Mouse (Mus musculus) heart, embryonic 14.5 days (tissue): ENCODE data around the gene Ntsr1. TPM values are rescaled to one million over a fixed set of nuclear protein-coding genes. Genes with fewer than 3 reads are reported as not detected.

Experiments
- ATAC-seq: fragments of 200-750 bp; cut with Nextera tagmentation; 2 replicates; pipeline ENCODE4 v1.8.0; 2017; ENCODE audit warnings: low read depth, moderate TSS enrichment; ENCODE audit not compliant: insufficient number of reproducible peaks, insufficient read depth, low FRiP score
- H3K27ac ChIP-seq, 2 experiments: fragments of 200-500 bp in 1 of 2; fragments of 300-500 bp in 1 of 2; sonication (generic) in 1 of 2; replicated peaks in 1 of 2; 2 replicates each; pipeline ENCODE4 v1.5.1; 2012 to 2014; ENCODE audit warnings: low read depth in 2 of 2, low read length in 2 of 2, control low read depth in 1 of 2, mild to moderate bottlenecking in 1 of 2, mixed read lengths in 1 of 2; ENCODE audit not compliant: control insufficient read depth in 1 of 2, insufficient read depth in 1 of 2
- H3K27me3 ChIP-seq: fragments of 300-500 bp; sonication (generic); 2 replicates; pipeline ENCODE4 v1.6.1; 2014; ENCODE audit warnings: mild to moderate bottlenecking, low read length, control low read depth; ENCODE audit not compliant: control insufficient read depth, insufficient read depth
- H3K36me3 ChIP-seq: fragments of 300-500 bp; sonication (generic); 2 replicates; pipeline ENCODE4 v1.6.1; 2014; ENCODE audit warnings: mild to moderate bottlenecking, control low read depth, low read length, mixed read lengths; ENCODE audit not compliant: control insufficient read depth, insufficient read depth
- H3K4me1 ChIP-seq, 2 experiments: fragments of 200-500 bp in 1 of 2; fragments of 300-500 bp in 1 of 2; sonication (generic) in 1 of 2; 2 replicates each; pipeline ENCODE4 v1.6.1; 2012 to 2014; ENCODE audit warnings: low read length in 2 of 2, control low read depth in 1 of 2, mixed read lengths in 1 of 2; ENCODE audit not compliant: control insufficient read depth in 2 of 2, insufficient read depth in 2 of 2
- H3K4me2 ChIP-seq: fragments of 300-500 bp; sonication (generic); 2 replicates; pipeline ENCODE4 v1.6.1; 2014; ENCODE audit warnings: mild to moderate bottlenecking, low read length
- H3K4me3 ChIP-seq, 2 experiments: fragments of 200-500 bp in 1 of 2; fragments of 300-500 bp in 1 of 2; sonication (generic) in 1 of 2; 2 replicates each; pipeline ENCODE4 v1.5.1; 2012 to 2014; ENCODE audit warnings: low read length in 2 of 2, mild to moderate bottlenecking in 2 of 2, control low read depth in 1 of 2, low read depth in 1 of 2, moderate library complexity in 1 of 2; ENCODE audit not compliant: control insufficient read depth in 1 of 2, insufficient read depth in 1 of 2
- H3K9ac ChIP-seq: fragments of 300-500 bp; sonication (generic); 2 replicates; pipeline ENCODE4 v1.6.1; 2014; ENCODE audit warnings: mild to moderate bottlenecking, low read length
- H3K9me3 ChIP-seq: fragments of 300-500 bp; sonication (generic); 2 replicates; pipeline ENCODE4 v1.6.1; 2016; ENCODE audit warnings: low read length, control low read depth; ENCODE audit not compliant: control insufficient read depth
- WGBS: fragments of 180-500 bp; shearing (Covaris S2); extraction: QIAGEN DNeasy Blood & Tissue Kit; methylation state at CpG from one replicate; pipeline ENCODE4 v1.1.7; 2014; 5-methylcytosine and 5-hydroxymethylcytosine counted together
- polyA plus RNA-seq: library from polyadenylated mRNA; unstranded; fragments of >200 nt; fragmentation: Nextera tagmentation; extraction: Ambion mirVana; gene quantifications from 2 replicates; pipeline ENCODE4 v1.2.1, GENCODE M21; 2014

Ntsr1 gene
- polyA plus RNA-seq, 1 experiment from 2014 or later: 2.6 TPM

DNA sequence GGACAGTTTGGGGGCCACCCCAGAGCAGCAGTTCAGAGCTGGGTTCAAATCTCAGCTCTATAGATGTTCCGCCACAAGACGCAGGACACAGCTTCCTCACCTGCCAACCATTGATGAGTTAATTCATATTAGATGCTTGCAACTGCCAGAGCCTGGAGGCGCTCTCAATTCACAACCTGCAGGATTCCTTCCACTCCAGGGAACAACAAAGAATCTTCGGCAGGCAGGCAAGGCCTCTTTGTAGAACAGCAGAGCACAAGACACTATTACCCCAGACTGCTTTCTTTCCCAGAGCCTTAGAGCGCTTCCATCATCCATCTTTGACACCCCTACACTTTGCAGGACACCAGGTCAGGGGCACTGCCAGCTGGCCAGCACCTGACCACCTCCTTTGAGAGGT, 6.5 kb downstream of the Ntsr1 start:
- H3K9ac ChIP-seq: no peak overlapping the region
- H3K36me3 ChIP-seq: no peaks in the 10 kb centered on the region
- peaks cover 9% of the 10 kb centered on the region for H3K27me3 ChIP-seq
- peaks cover 2 to 9% of the 10 kb centered on the region in 2 experiments; a peak in 3 of 4 replicates for H3K4me1 ChIP-seq
- H3K4me3 ChIP-seq: no peak overlapping the region
- no peaks in the 10 kb centered on the region for H3K9me3 ChIP-seq
- WGBS: 86% methylated on average over 5 of the region's 5 CpGs
- H3K4me2 ChIP-seq: no peak overlapping the region
- no peak overlapping the region for H3K27ac ChIP-seq
- no peak for ATAC-seq

DNA sequence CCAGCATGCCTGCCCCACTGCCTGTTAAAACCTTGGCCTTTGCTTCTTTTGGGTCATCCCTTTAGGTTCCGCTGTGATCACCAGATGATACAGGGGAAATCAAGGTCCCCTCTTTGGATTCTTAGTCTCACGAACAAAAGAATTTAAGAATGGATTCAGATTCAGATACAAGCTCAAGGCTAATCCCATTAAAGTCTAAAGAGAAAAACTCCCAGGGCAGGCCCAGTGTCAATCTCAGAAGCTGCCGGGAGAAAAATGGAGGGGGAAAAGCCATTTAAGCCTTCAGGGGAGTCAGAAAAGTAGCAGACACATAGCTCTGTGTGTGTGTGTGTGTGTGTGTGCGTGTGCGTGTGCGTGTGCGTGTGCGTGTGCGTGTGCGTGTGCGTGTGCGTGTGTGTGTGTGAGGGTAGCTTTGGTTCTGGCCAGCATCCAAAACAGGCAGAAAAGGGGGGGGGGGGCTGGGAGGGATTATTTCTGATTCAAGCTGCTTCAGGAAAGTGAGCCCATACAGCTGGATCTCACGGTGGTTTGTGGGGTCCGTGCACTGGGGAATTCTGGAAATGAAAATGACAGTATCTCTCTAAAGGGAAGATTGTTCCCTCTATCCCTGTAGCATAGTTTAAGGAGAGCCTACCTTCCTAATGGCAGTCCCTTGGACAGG, 8.8 kb downstream of the Ntsr1 start:
- Histone ChIP-seq H3K27me3 (peaks cover 4% of the 10 kb centered on the region; the same call in 1 of the 2 replicates), H3K27ac (no peak overlapping the region), H3K9ac (no peak overlapping the region), H3K4me3 (no peak overlapping the region), H3K4me1 (peaks cover 11 to 14% of the 10 kb centered on the region in 2 experiments), H3K9me3 (no peaks in the 10 kb centered on the region), H3K4me2 (no peak overlapping the region), H3K36me3 (no peaks in the 10 kb centered on the region)
- 77% methylated on average over 14 of the region's 14 CpGs for WGBS
- no peak for ATAC-seq

DNA sequence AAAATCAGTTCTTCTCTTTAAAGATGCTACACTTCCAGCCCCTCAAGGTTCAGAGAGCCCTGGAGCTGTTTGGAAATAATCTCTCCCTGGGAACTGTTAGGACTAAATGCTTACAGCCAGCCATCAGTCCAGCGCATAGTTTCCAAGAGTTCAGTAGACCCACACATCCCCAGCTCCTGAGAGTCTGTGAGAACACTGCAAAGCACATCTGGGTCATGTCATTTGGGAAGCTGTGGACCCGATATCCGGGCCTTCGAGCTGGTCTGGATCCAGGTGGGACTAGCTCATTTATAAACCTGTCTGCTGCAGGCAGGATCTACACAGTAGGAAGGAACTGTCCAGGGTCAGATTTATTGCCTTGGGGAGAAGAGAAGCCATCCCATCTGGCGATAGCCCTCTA, 11.1 kb downstream of the Ntsr1 start:
- WGBS: 73% methylated on average over 5 of the region's 5 CpGs
- peaks cover 12 to 14% of the 10 kb centered on the region in 2 experiments for H3K4me1 ChIP-seq
- ATAC-seq: no peak
- H3K36me3 ChIP-seq: no peaks in the 10 kb centered on the region
- H3K4me3 ChIP-seq: no peak overlapping the region
- no peak overlapping the region for H3K4me2 ChIP-seq
- no peak overlapping the region for H3K27ac ChIP-seq
- no peaks in the 10 kb centered on the region for H3K27me3 ChIP-seq
- no peak overlapping the region for H3K9ac ChIP-seq
- H3K9me3 ChIP-seq: no peaks in the 10 kb centered on the region

DNA sequence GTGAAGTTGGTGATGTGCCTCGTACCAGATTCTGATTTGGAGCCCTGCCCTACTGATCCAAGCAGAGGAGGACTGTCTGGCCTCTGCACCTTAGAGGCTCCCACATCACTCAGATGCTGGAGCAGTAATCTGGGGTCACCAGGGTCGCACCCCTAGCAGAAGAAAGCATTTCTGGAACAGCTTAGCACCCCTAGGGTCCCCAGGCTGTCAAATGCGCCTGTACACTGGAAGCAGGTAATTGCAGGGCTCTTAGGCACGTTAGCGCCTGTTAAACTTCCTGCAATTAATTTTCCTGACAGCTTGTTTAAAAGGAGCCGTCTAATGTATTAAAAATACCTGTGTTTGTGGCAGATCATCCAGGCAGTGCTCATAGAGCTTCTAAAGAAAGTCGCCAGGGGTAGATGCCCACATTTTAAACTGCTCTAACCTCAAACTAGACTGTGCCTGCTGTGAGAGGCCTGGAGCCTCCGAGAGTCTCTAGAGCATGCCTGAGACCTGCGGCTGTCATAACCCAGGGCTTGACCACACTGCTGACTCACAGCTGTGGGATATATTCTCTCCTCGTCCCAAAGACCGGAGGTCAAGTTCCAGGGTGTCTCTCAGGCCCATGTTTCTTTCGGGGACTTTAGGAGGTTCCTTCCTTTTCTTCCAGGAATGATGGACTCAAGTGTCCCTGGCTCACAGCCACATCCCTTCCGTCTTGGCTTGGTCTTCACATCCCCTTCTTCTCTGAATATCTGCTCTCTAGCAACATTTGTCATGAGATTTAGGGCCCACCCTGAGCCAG, 12.3 kb downstream of the Ntsr1 start:
- Histone ChIP-seq H3K9me3 (no peaks in the 10 kb centered on the region), H3K4me1 (peaks cover 12 to 14% of the 10 kb centered on the region in 2 experiments), H3K4me2 (no peak overlapping the region), H3K36me3 (no peaks in the 10 kb centered on the region), H3K4me3 (no peak overlapping the region), H3K27ac (no peak overlapping the region), H3K27me3 (no peaks in the 10 kb centered on the region), H3K9ac (no peak overlapping the region)
- no peak for ATAC-seq
- 57% methylated on average over 13 of the region's 13 CpGs for WGBS

DNA sequence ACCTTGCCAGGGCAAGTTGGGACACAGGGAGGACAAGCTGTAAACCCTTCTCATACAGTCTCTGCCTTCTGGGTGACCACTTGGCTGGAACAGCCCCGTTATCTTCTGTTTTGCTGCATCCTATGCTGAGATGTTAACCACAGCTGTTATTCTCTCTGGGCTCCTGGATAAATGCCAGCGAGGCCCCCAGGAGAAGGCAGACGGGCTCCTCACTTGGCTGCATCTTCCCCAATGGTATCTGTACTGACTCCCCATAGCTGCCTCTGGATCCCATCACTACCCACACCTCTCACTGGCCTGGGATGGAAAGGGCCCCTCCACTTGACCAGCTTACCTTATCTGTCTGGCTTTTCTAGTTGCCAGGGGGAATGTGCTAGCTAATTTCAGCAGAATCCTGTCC, 13.2 kb downstream of the Ntsr1 start:
- H3K9ac ChIP-seq: no peak overlapping the region
- WGBS: 21% methylated on average over 3 of the region's 3 CpGs
- 0 out of 2 replicates have a peak, but pooled peaks have one; percentile 47 for ATAC-seq

DNA sequence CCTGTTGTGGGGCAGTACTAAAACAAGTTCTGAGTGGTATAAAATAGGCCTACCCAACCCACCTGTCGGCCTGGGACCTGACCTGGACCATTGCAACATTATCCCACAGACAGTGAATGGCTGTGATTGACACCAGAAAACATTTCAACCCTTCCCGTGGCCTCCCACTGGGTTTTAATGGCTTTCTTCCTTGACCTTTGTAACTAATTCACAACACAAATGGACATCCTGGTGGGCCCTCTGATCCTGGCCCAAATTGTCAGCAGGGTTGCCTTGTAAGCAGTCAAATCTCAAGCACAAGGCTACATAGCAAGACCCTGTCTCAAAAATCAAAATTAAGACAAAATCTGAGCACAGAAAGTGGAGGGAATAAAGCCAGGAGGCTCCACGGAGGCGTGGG, 14.1 kb downstream of the Ntsr1 start:
- H3K27me3 ChIP-seq: no peaks in the 10 kb centered on the region
- H3K27ac ChIP-seq: no peak overlapping the region
- no peak for ATAC-seq
- no peak overlapping the region for H3K9ac ChIP-seq
- no peak overlapping the region for H3K4me2 ChIP-seq
- H3K36me3 ChIP-seq: no peaks in the 10 kb centered on the region
- no peak overlapping the region for H3K4me3 ChIP-seq
- H3K9me3 ChIP-seq: no peaks in the 10 kb centered on the region
- 66% methylated on average over 4 of the region's 4 CpGs for WGBS
- H3K4me1 ChIP-seq: peaks cover 12 to 14% of the 10 kb centered on the region in 2 experiments

More for the DNA sequence above, 13.2 kb downstream of the Ntsr1 start:
- H3K4me2 ChIP-seq: no peak overlapping the region
- no peak overlapping the region for H3K4me3 ChIP-seq
- no peaks in the 10 kb centered on the region for H3K9me3 ChIP-seq
- no peak overlapping the region for H3K27ac ChIP-seq
- no peaks in the 10 kb centered on the region for H3K36me3 ChIP-seq
- no peaks in the 10 kb centered on the region for H3K27me3 ChIP-seq
- peaks cover 12 to 14% of the 10 kb centered on the region in 2 experiments for H3K4me1 ChIP-seq

DNA sequence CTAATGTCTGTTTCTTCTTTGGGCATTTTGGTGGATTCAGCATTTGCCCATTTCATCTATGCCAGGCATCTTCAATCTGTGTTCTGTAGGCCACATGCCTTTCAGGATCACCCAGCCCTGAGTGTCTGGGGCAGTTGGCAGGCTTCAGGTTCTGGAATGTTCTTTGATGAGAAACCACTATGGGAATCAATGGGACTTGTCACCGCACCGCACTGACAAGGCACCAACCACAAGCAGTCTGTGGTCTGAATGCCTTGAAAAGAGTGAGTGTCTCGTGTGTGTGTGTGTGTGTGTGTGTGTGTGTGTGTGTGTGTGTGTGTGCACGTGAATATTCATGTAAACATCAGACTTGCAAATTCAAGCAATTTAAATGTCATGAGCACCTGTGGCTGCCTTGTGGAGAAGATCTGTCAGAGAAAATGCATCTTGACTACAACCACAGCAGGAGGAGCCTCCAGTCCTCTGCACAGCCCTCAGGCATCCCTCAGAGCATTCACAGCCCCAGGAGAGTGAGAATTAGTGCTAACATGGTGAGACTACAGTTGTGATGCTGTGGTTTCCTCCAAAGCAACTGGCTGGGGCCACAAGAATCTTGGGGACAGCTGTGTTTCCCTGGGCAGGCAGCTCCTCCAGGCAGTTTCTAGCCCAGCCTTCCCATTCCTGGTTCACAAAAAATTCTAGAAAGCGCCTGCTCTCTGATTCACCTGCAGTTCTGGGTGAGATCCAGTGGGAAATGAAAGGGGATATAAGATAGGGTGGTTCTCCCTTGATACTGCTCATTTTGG, 21.9 kb downstream of the Ntsr1 start:
- Histone ChIP-seq H3K4me3 (no peak overlapping the region), H3K36me3 (no peaks in the 10 kb centered on the region), H3K4me2 (no peak overlapping the region), H3K9me3 (no peaks in the 10 kb centered on the region), H3K27ac (no peak overlapping the region), H3K27me3 (peaks cover 22% of the 10 kb centered on the region), H3K9ac (no peak overlapping the region), H3K4me1 (no peaks in the 10 kb centered on the region)
- WGBS: 67% methylated on average over 5 of the region's 5 CpGs
- ATAC-seq: no peak
